Mouse (Mus musculus) heart, embryonic 14.5 days (tissue): ENCODE measurements around the gene Grid2. TPM values are rescaled to one million over a fixed set of nuclear protein-coding genes. Genes with fewer than 3 reads are reported as not detected.

Experiments used
- ATAC-seq: fragments of 200-750 bp; cut with Nextera tagmentation; 2 replicates; pipeline ENCODE4 v1.8.0; 2017; ENCODE audit warnings: low read depth, moderate TSS enrichment; ENCODE audit not compliant: insufficient number of reproducible peaks, insufficient read depth, low FRiP score
- H3K27ac ChIP-seq, 2 experiments: fragments of 200-500 bp in 1 of 2; fragments of 300-500 bp in 1 of 2; sonication (generic) in 1 of 2; replicated peaks in 1 of 2; 2 replicates each; pipeline ENCODE4 v1.5.1; 2012 to 2014; ENCODE audit warnings: low read depth in 2 of 2, low read length in 2 of 2, control low read depth in 1 of 2, mild to moderate bottlenecking in 1 of 2, mixed read lengths in 1 of 2; ENCODE audit not compliant: control insufficient read depth in 1 of 2, insufficient read depth in 1 of 2
- H3K27me3 ChIP-seq: fragments of 300-500 bp; sonication (generic); 2 replicates; pipeline ENCODE4 v1.6.1; 2014; ENCODE audit warnings: mild to moderate bottlenecking, low read length, control low read depth; ENCODE audit not compliant: control insufficient read depth, insufficient read depth
- H3K36me3 ChIP-seq: fragments of 300-500 bp; sonication (generic); 2 replicates; pipeline ENCODE4 v1.6.1; 2014; ENCODE audit warnings: mild to moderate bottlenecking, control low read depth, low read length, mixed read lengths; ENCODE audit not compliant: control insufficient read depth, insufficient read depth
- H3K4me1 ChIP-seq, 2 experiments: fragments of 200-500 bp in 1 of 2; fragments of 300-500 bp in 1 of 2; sonication (generic) in 1 of 2; 2 replicates each; pipeline ENCODE4 v1.6.1; 2012 to 2014; ENCODE audit warnings: low read length in 2 of 2, control low read depth in 1 of 2, mixed read lengths in 1 of 2; ENCODE audit not compliant: control insufficient read depth in 2 of 2, insufficient read depth in 2 of 2
- H3K4me2 ChIP-seq: fragments of 300-500 bp; sonication (generic); 2 replicates; pipeline ENCODE4 v1.6.1; 2014; ENCODE audit warnings: mild to moderate bottlenecking, low read length
- H3K4me3 ChIP-seq, 2 experiments: fragments of 200-500 bp in 1 of 2; fragments of 300-500 bp in 1 of 2; sonication (generic) in 1 of 2; 2 replicates each; pipeline ENCODE4 v1.5.1; 2012 to 2014; ENCODE audit warnings: low read length in 2 of 2, mild to moderate bottlenecking in 2 of 2, control low read depth in 1 of 2, low read depth in 1 of 2, moderate library complexity in 1 of 2; ENCODE audit not compliant: control insufficient read depth in 1 of 2, insufficient read depth in 1 of 2
- H3K9ac ChIP-seq: fragments of 300-500 bp; sonication (generic); 2 replicates; pipeline ENCODE4 v1.6.1; 2014; ENCODE audit warnings: mild to moderate bottlenecking, low read length
- H3K9me3 ChIP-seq: fragments of 300-500 bp; sonication (generic); 2 replicates; pipeline ENCODE4 v1.6.1; 2016; ENCODE audit warnings: low read length, control low read depth; ENCODE audit not compliant: control insufficient read depth
- whole genome bisulfite sequencing: fragments of 180-500 bp; shearing (Covaris S2); extraction: QIAGEN DNeasy Blood & Tissue Kit; methylation state at CpG from one replicate; pipeline ENCODE4 v1.1.7; 2014; 5-methylcytosine and 5-hydroxymethylcytosine counted together
- polyA plus RNA-seq: library from polyadenylated mRNA; unstranded; fragments of >200 nt; fragmentation: Nextera tagmentation; extraction: Ambion mirVana; gene quantifications from 2 replicates; pipeline ENCODE4 v1.2.1, GENCODE M21; 2014

The Grid2 gene
- polyA plus RNA-seq, 1 experiment from 2014 or later: 1.3 TPM

GRCm38 (mm10) chr6:64064704-64065103, 809.0 kb downstream of the Grid2 start:
- ATAC-seq: no peak
- Histone ChIP-seq H3K9ac (no peak overlapping the region), H3K27me3 (no peaks in the 10 kb centered on the region), H3K4me3 (no peak overlapping the region), H3K27ac (no peak overlapping the region), H3K9me3 (no peaks in the 10 kb centered on the region), H3K36me3 (no peaks in the 10 kb centered on the region), H3K4me1 (no peaks in the 10 kb centered on the region), H3K4me2 (no peak overlapping the region)
- 81% methylated on average over 2 of the region's 2 CpGs for WGBS

GRCm38 (mm10) chr6:64073406-64073805, 817.7 kb downstream of the Grid2 start:
- Histone ChIP-seq H3K4me1 (no peaks in the 10 kb centered on the region), H3K36me3 (no peaks in the 10 kb centered on the region), H3K4me3 (no peak overlapping the region), H3K9ac (no peak overlapping the region), H3K9me3 (no peaks in the 10 kb centered on the region), H3K4me2 (no peak overlapping the region), H3K27me3 (no peaks in the 10 kb centered on the region), H3K27ac (no peak overlapping the region)
- 68% methylated on average over 2 of the region's 2 CpGs for WGBS
- no peak for ATAC-seq

- no peaks in the 10 kb centered on the region for H3K36me3 ChIP-seq
- 91% methylated on average over 1 of the region's 1 CpGs for WGBS
- H3K9me3 ChIP-seq: no peaks in the 10 kb centered on the region
- H3K9ac ChIP-seq: no peak overlapping the region
- no peak overlapping the region for H3K4me2 ChIP-seq
- H3K4me1 ChIP-seq: no peaks in the 10 kb centered on the region
- ATAC-seq: no peak
- H3K27me3 ChIP-seq: no peaks in the 10 kb centered on the region
- H3K27ac ChIP-seq: no peak overlapping the region
- no peak overlapping the region for H3K4me3 ChIP-seq
Measured at GRCm38 (mm10) chr6:64077911-64078310, 822.2 kb downstream of the Grid2 start.

GRCm38 (mm10) chr6:64098662-64099061, 843.0 kb downstream of the Grid2 start:
- Histone ChIP-seq H3K36me3 (no peaks in the 10 kb centered on the region), H3K9me3 (no peaks in the 10 kb centered on the region), H3K4me1 (no peaks in the 10 kb centered on the region), H3K27me3 (no peaks in the 10 kb centered on the region), H3K4me3 (no peak overlapping the region), H3K9ac (no peak overlapping the region), H3K4me2 (no peak overlapping the region), H3K27ac (no peak overlapping the region)
- ATAC-seq: no peak
- 71% methylated on average over 10 of the region's 10 CpGs for WGBS

- Histone ChIP-seq H3K27me3 (no peaks in the 10 kb centered on the region), H3K9ac (no peak overlapping the region), H3K36me3 (no peaks in the 10 kb centered on the region), H3K4me1 (peaks cover 0 to 5% of the 10 kb centered on the region in 2 experiments; a peak in 1 of 4 replicates), H3K4me3 (no peak overlapping the region), H3K9me3 (no peaks in the 10 kb centered on the region), H3K4me2 (no peak overlapping the region), H3K27ac (no peak overlapping the region)
- WGBS: 72% methylated on average over 2 of the region's 2 CpGs
- ATAC-seq: no peak
Measured at GRCm38 (mm10) chr6:64114594-64114993, 858.9 kb downstream of the Grid2 start.

GRCm38 (mm10) chr6:64136275-64136674, 880.6 kb downstream of the Grid2 start:
- H3K27me3 ChIP-seq: no peaks in the 10 kb centered on the region
- no peak overlapping the region for H3K4me2 ChIP-seq
- no peak overlapping the region for H3K9ac ChIP-seq
- H3K4me3 ChIP-seq: no peak overlapping the region
- WGBS: 53% methylated on average over 9 of the region's 9 CpGs
- H3K36me3 ChIP-seq: no peaks in the 10 kb centered on the region
- no peak for ATAC-seq
- no peak overlapping the region for H3K27ac ChIP-seq
- H3K4me1 ChIP-seq: no peaks in the 10 kb centered on the region
- no peaks in the 10 kb centered on the region for H3K9me3 ChIP-seq

GRCm38 (mm10) chr6:64148613-64149012, 892.9 kb downstream of the Grid2 start:
- no peaks in the 10 kb centered on the region for H3K27me3 ChIP-seq
- no peak overlapping the region for H3K4me2 ChIP-seq
- no peaks in the 10 kb centered on the region for H3K36me3 ChIP-seq
- H3K9ac ChIP-seq: no peak overlapping the region
- no peak for ATAC-seq
- 82% methylated on average over 7 of the region's 7 CpGs for WGBS
- H3K27ac ChIP-seq: no peak overlapping the region
- no peaks in the 10 kb centered on the region for H3K4me1 ChIP-seq
- H3K4me3 ChIP-seq: no peak overlapping the region
- H3K9me3 ChIP-seq: no peaks in the 10 kb centered on the region

GRCm38 (mm10) chr6:64174995-64175612, 919.4 kb downstream of the Grid2 start:
- Histone ChIP-seq H3K9me3 (no peaks in the 10 kb centered on the region), H3K4me3 (no peak overlapping the region), H3K9ac (no peak overlapping the region), H3K27me3 (no peaks in the 10 kb centered on the region), H3K27ac (no peak overlapping the region), H3K4me1 (no peaks in the 10 kb centered on the region), H3K4me2 (no peak overlapping the region), H3K36me3 (no peaks in the 10 kb centered on the region)
- no peak for ATAC-seq
- 96% methylated on average over 1 of the region's 1 CpGs for WGBS
